Mouse (Mus musculus) embryonic stem cell, embryonic (primary cell): ENCODE data around the gene Cradd.

Source experiments
- CTCF ChIA-PET, 4 experiments: fragments of 300-600 bp in 2 of 4; fragments of 350-600 bp in 2 of 4; sonication (Branson Sonifier 250); formaldehyde crosslinking; loops; one replicate each; lab custom pipeline; 2022; ENCODE audit warnings: inconsistent platforms in 2 of 4; lab: Charles Lee
- POLR2A ChIA-PET, 4 experiments: fragments of 300-600 bp in 2 of 4; fragments of 350-600 bp in 2 of 4; sonication (Branson Sonifier 250); formaldehyde crosslinking; loops; one replicate each; lab custom pipeline; 2022; ENCODE audit warnings: antibody characterized with exemption in 4 of 4, inconsistent platforms in 1 of 4; lab: Charles Lee

Gene Cradd

DNA sequence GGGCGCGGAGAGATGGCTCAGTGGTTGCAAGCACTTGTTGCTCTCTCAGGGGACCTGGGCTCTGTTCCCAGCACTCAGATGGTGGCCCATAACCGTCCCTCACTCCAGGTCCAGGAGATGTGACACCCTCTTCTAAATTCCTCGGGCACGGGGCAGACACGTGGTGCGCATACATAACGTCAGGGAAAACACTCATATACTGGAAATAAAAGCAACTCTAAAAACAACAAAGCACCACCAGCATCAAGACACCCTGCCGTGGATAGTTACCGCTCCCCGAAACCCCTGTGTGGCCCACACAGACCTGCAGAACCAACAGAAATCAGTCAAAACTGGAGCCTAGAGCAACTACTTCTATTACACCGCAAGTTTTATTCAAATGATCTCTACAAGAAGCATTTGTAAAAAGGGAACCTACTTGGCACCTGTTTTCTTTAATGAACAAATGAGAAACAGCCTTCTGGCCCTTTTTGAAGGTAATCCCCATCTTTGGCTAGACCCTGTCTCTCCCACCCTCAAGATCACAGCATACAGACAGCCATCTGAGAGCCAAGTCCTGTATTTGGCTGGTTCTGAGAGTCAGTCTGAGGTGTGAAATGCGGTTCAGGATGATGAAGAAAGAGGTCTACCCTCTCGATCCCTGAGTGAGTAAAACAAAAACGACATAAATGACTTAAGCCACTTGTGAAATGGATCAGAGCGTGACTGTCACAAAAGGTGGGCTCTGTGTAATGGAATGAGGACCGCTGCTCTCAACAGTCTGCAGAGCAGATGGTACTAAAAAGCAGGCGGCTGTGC, 24.7 kb downstream of the Cradd start:
- POLR2A ChIA-PET = interaction anchor here in 2 of 4 experiments (1.0 to 1.7 kb wide), 3 partner anchors 9 to 48 kb away, joined by 4 to 8 read pairs (median 4); no protein-coding TSS in a partner anchor
- CTCF ChIA-PET = interaction anchor here in 1 of 4 experiments (0.6 kb wide), 1 partner anchor 11 kb away, joined by 8 read pairs; no protein-coding TSS in a partner anchor

DNA sequence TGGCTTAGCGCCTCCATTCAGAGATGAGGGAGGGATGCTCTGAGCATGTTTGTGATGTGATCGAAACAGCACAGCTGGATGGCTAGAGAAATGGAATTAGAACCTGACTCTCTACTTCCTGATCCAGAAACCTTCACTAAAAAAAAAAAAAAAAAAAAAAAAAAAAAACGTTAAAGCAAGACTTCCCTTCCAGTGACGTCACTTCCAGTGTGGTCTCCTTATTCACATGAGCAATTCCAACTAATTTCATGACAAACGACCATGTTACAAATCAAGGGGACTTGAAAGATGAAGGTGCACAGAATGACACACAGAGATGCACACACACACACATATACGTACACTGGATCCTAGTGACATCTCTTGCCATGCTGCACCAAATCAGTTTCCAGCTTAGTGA, 25.4 kb downstream of the Cradd start:
- ChIA-PET CTCF (interaction anchor here in 1 of 4 experiments (0.6 kb wide), 1 partner anchor 10 kb away, joined by 8 read pairs; no protein-coding TSS in a partner anchor), POLR2A (interaction anchor here in 3 of 4 experiments (0.6 to 1.7 kb wide), 6 partner anchors 10 to 213 kb away, joined by 3 to 9 read pairs (median 4); no protein-coding TSS in a partner anchor)

DNA sequence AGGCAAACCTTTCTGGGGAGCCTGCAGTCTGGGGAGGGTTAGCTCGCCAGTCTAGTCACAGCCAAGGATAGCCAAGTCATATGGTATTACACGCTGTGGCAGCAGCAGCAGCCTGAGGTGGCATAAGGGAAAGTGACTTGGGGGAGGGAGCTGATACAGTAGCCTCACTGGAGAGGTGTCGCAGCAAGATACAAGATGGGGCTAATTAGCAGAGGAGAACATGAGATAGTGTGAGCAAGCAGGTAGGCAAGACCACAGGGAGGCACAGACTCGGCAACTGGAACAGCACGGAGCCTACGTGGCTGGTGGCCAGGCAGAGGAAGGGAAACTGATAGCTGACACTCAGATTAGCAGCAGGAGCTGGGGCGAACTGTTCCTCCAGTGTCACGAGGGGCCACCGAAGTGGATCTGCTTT, 26.2 kb downstream of the Cradd start:
- POLR2A ChIA-PET = interaction anchor here in 3 of 4 experiments (0.5 to 1.7 kb wide), 13 partner anchors 11 to 213 kb away, joined by 3 to 9 read pairs (median 4); no protein-coding TSS in a partner anchor
- CTCF ChIA-PET = no interaction called here

DNA sequence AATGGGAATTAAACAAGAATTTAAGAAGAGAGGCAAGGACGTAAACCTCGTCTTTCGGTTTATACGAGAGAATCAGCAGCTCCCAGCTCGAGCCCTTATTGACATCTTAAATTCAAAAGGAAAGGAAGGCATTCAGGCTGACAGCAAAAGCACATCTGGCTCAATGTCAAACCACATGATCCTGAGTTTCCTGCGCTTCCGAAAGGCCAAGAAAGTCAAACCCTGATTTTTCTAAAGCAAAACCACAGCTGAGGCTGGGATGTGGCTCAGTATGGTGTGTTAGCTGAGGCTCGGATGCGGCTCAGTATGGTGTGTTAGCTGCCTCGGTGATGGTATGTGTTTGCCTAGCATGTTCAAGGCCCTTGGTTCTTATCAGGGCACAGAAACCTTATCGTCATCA, 26.9 kb downstream of the Cradd start:
- ChIA-PET POLR2A (interaction anchor here in 2 of 4 experiments (0.7 to 1.7 kb wide), 7 partner anchors 11 to 116 kb away, joined by 3 to 9 read pairs (median 3); no protein-coding TSS in a partner anchor), CTCF (no interaction called here)

DNA sequence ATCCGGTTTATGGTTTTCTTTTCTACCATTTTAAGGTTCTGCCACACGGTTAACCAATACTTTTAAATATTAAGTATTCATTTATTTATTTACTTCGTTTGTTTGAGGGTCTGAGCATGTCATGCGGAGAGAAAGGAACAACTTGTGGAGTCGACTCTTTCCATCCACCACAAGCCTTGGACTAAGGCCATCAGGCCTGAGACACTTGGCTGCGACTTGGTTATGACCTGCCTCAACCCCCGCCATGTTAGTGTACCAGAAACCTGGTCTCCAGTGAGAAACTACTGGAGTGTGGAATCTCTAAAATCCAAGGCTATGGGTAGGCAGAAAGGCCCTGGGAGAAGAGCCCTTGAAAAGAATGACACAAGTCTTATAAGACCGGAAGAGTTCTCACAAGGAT, 30.7 kb downstream of the Cradd start:
- ChIA-PET POLR2A (interaction anchor here in 1 of 4 experiments (1.0 to 3.7 kb wide), 2 partner anchors 15 to 124 kb away, joined by 3 to 19 read pairs; no protein-coding TSS in a partner anchor), CTCF (no interaction called here)

DNA sequence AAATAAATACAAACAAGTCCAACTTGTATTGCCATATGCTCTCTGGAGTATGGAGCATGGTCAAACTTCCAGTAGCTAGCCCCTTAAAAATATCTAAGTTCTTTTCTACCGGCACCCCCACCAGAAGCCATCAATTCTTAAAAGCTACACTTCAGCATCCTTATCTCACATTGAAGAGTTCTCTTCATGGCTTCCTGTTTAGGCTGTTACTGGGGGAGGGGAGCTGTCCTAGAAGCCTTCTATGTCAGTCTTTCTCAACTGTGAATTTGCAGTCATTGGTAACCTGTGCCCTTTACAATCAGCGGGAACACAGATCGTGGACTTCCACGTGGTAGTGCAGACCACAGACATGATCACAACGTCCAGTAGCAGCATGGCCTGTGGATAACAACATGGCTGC, 31.7 kb downstream of the Cradd start:
- ChIA-PET POLR2A (interaction anchor here in 2 of 4 experiments (0.8 to 3.7 kb wide), 6 partner anchors 10 to 125 kb away, joined by 3 to 19 read pairs (median 3); no protein-coding TSS in a partner anchor), CTCF (no interaction called here)

DNA sequence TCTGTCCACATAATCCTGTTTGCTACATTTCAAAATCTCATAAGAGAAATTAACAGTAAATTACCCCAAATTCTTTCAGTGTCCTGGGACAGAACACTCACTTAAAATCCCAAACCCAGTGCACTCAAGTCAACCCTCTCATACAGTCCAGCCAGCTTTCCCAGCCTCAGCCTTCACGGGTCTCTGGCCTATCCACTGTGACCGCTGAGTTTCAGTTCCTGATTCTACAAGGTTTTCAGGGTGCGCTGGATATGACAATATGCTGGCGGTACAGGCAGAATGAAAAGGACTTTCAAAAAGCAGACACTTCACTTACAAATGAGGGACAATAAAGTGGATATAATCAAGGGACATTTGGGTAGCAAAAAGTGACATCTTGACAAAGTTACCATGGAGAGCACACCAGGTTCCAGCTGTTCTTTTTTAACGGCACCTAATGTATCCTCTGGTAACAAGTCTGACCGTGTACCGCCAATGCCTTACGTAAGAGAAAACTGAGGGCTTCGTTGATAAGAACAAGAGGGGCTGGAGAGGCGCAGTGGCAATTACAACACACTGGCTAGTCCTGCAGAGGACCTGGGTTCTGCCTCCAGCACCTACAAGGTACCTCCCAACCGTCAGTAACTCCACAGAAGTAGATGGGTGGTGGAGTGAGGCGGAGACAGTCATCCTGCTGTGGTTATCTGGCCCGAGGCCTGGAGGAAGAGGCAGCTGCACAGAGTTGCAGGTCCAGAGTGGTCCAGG, 32.6 kb downstream of the Cradd start:
- ChIA-PET CTCF (interaction anchor here in 1 of 4 experiments (0.6 kb wide), 1 partner anchor 149 kb away, joined by 4 read pairs; no protein-coding TSS in a partner anchor), POLR2A (interaction anchor here in 2 of 4 experiments (0.6 to 3.7 kb wide), 6 partner anchors 13 to 203 kb away, joined by 3 to 19 read pairs (median 5); no protein-coding TSS in a partner anchor)

DNA sequence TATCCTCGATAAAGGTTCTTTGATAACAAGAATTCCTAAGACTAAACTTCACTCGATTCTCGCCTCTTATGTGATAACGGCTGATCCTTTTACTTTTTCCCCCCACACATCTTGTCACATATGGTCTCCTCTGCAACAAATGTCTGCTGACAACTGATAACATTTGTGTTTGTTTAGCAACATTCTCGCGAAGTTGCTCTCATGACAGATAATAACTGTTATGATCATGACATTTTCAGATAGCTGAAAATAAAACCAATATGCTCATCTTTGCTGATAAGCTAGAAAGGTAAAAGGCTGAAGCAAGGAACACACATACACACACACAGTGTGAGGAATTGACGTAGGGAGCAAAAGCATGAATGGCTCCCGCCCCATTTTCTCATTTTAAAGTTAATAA, 34.1 kb downstream of the Cradd start:
- CTCF ChIA-PET = no interaction called here

DNA sequence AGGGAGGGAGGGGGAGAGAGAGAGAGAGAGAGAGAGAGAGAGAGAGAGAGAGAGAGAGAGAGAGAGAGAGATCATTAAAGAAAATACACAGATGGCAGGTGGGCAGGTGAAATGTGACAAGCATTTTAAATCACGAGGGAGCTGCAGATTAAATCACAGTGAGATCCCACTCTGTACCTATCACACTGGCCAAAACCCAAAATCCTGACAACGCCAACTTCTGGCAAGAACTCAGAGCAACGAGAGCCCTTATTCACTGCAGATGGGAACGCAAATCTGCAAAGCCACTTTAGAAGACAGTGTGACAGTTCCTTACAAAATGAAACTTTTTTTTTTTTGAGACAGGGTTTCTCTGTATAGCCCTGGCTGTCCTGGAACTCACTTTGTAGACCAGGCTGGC, 35.7 kb downstream of the Cradd start:
- CTCF ChIA-PET = interaction anchor here in 3 of 4 experiments (0.7 to 1.8 kb wide), 6 partner anchors 11 to 297 kb away, joined by 3 to 13 read pairs (median 6); no protein-coding TSS in a partner anchor
- POLR2A ChIA-PET = interaction anchor here in 1 of 4 experiments (0.7 kb wide), 1 partner anchor 67 kb away, joined by 3 read pairs; no protein-coding TSS in a partner anchor

More for the DNA sequence above, 34.1 kb downstream of the Cradd start:
- POLR2A ChIA-PET = interaction anchor here in 2 of 4 experiments (0.6 to 3.7 kb wide), 11 partner anchors 11 to 270 kb away, joined by 3 to 19 read pairs (median 4); no protein-coding TSS in a partner anchor

DNA sequence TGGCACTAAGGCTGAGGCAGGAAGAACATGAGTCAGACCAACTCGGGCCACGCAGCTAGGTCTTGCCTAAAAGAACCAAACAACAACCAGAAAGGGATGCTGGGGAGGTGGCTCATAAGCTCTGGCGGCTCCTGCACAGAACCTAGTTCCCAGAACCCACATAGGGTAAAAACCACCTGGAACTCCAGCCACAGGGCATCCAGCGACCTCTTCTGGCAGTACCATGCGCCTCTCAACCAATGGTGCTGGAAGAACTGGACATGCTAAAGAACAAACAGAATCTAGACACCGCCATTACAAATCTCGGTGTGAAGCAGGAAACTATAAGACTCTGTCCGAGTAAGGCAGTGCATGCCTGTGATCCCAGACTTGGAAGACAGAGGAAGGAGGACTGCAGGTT, 36.6 kb downstream of the Cradd start:
- ChIA-PET CTCF (interaction anchor here in 3 of 4 experiments (0.6 to 1.8 kb wide), 9 partner anchors 8 to 731 kb away, joined by 3 to 12 read pairs (median 4); no protein-coding TSS in a partner anchor), POLR2A (interaction anchor here in 1 of 4 experiments (0.7 kb wide), 1 partner anchor 66 kb away, joined by 3 read pairs; no protein-coding TSS in a partner anchor)

DNA sequence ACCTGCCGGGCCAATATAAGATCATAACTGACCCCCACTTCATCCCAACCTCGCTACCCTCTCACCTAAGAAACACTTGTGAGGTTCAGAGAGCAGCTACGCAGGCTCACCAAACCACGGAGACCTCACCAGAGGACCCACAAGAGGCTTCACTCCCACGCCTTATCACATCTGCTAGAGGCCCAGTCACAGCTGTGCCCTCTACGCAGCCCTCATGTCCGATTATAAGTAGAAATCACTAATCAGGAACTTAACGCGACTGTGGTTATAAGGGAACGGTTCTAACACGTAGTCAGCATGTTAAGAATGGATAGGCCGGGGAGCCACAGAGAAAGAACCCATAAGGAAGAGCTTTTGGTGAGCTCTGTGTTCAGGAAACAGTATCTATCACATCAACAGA, 40.5 kb downstream of the Cradd start:
- ChIA-PET POLR2A (interaction anchor here in 3 of 4 experiments (0.6 to 1.5 kb wide), 9 partner anchors 8 to 43 kb away, joined by 3 to 7 read pairs (median 3); no protein-coding TSS in a partner anchor), CTCF (interaction anchor here in 1 of 4 experiments (1.0 kb wide), 1 partner anchor 291 kb away, joined by 3 read pairs; no protein-coding TSS in a partner anchor)

DNA sequence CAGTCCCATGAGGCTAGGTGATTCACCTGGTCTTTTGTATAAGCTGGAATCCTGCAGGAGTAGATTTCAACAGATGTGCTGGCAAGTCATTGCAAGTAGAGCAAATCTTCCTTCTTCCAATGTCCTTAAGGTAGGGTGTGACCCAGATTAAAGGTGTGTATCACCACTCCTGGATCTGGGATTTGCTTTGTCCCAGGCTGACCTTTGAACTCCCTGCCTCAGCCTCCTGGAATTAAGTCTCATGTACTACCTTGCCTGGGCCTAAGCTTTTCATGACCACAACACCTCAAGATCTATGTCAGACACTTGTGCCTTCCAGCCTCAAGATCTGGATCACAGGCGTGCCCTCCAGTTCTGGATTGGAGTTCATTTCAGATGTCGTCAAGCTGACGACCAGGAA, 41.9 kb downstream of the Cradd start:
- POLR2A ChIA-PET = interaction anchor here in 2 of 4 experiments (0.5 to 1.8 kb wide), 7 partner anchors 14 to 76 kb away, joined by 3 to 7 read pairs (median 4); no protein-coding TSS in a partner anchor
- CTCF ChIA-PET = interaction anchor here in 2 of 4 experiments (0.5 to 0.7 kb wide), 2 partner anchors 261 to 324 kb away, joined by 3 to 4 read pairs; no protein-coding TSS in a partner anchor

DNA sequence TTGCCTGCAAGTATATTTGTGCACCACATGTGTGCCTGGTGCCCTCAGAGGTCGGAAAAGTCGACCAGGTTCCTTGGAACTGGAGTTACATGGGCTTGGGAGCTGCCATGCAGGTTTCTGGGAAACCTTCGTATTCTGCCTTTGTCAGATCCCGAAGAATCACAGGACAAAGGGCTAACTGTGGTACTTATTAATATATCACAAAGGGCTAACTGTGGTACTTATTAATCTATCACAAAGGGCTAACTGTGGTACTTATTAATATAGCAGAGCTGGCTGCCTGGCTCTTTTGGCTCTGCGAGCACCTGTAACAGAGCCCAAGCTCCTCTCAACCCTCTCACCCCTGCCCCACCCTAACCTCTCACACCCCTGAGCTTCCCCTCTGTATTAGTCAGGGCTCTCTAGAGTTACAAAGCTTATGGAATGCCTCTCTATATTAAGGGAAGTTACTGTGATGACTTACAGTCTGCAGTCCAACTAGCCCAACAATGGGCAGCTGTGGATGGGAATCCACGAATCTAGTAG, 42.4 kb downstream of the Cradd start:
- CTCF ChIA-PET = no interaction called here
- POLR2A ChIA-PET = interaction anchor here in 2 of 4 experiments (0.8 to 1.8 kb wide), 6 partner anchors 14 to 59 kb away, joined by 3 to 7 read pairs (median 4); no protein-coding TSS in a partner anchor

DNA sequence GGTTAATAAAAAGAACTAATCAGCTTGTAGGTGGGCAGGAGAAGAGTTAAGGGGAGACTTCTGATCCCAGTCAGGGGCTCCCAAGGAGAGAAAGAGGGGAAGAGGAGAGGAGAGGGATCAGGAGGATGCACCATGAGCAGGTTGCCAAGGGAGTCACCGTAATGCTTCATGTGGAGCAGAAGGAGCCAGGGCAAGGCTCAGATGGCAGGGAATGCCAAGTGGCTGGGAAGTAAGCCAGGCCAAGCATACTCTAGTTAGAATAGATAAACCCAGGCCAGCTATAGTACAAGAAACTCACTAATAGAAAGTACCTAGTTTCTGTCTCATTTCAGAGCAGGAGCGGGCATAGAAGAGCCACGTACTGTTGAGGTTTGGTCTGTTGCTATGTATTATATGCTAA, 43.6 kb downstream of the Cradd start:
- POLR2A ChIA-PET = interaction anchor here in 1 of 4 experiments (0.7 to 4.0 kb wide), 2 partner anchors 11 to 189 kb away, joined by 4 to 19 read pairs; no protein-coding TSS in a partner anchor
- CTCF ChIA-PET = no interaction called here

DNA sequence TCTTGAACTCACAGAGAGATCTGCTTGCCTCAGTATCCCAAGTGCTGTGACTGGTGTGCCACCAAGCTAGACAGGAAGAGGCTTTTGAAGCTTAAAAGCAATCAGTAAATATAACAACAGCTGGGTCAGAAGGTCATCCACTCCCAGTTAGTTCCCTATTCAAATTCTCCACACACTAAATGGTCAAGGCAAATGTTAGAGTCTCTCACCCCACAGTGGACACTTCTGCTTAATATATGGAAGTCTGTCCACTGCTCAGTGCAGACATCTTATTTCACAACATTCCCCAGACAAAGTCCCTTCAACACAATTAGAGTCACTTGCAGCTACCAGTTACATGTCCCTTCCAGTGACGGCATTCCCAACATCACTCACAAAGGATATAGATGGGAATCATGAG, 44.5 kb downstream of the Cradd start:
- POLR2A ChIA-PET = interaction anchor here in 2 of 4 experiments (0.6 to 4.0 kb wide), 5 partner anchors 10 to 149 kb away, joined by 3 to 19 read pairs (median 3); no protein-coding TSS in a partner anchor
- CTCF ChIA-PET = interaction anchor here in 1 of 4 experiments (1.2 kb wide), 1 partner anchor 8 kb away, joined by 3 read pairs; no protein-coding TSS in a partner anchor

DNA sequence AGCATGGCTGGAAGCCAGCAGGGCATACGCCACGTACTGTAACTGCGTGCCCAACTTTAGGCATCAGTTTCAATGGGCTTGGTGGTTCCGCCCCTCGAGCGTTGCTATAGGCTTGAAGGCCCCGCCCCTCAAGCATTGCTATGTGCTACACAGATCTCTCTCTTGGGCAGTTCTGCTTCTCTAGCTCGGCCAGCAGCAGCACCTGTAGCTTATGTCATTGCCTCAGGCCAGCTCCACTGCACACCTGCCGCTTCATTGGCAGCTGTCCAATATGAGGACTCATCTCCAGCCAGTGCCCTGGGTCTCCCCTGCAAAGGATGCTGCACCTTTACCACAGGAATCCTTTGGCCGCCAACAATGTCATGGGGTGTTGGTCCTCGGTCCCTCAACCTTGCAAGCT, 45.8 kb downstream of the Cradd start:
- ChIA-PET POLR2A (interaction anchor here in 2 of 4 experiments (1.1 to 4.0 kb wide), 4 partner anchors 13 to 287 kb away, joined by 3 to 19 read pairs (median 3); no protein-coding TSS in a partner anchor), CTCF (no interaction called here)

DNA sequence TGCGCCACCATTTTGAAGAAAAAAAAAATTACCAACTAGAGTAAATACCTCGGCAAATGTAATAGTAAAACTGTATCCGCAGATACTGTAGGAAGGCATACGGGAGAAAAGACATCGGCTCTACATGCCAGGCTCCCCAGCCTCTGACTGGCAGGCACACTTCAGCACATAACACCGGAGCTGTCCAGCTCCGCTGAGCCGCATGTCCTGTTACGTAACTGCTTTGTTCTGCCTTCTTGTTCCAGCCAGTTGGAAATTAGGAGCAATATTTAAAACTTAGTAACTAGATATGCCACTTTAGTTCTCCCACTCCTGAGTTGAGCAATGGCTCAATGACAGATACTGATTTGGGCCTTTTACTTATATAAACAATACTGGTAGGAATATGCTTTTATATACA, 48.4 kb downstream of the Cradd start:
- ChIA-PET CTCF (interaction anchor here in 1 of 4 experiments (0.7 kb wide), 1 partner anchor 12 kb away, joined by 3 read pairs; no protein-coding TSS in a partner anchor), POLR2A (interaction anchor here in 3 of 4 experiments (0.8 to 1.5 kb wide), 8 partner anchors 8 to 37 kb away, joined by 3 to 4 read pairs (median 4); no protein-coding TSS in a partner anchor)
